Mouse (Mus musculus) right cerebral cortex, postnatal 36 days (tissue): ENCODE results near the gene Cacna2d1.

ENCODE experiments used
- DNase-seq, 2 experiments: peaks; one replicate each; pipeline ENCODE4 v3.0.0; 2022; ENCODE audit warnings: low spot score in 2 of 2, mixed read lengths in 1 of 2

Cacna2d1 gene

DNA sequence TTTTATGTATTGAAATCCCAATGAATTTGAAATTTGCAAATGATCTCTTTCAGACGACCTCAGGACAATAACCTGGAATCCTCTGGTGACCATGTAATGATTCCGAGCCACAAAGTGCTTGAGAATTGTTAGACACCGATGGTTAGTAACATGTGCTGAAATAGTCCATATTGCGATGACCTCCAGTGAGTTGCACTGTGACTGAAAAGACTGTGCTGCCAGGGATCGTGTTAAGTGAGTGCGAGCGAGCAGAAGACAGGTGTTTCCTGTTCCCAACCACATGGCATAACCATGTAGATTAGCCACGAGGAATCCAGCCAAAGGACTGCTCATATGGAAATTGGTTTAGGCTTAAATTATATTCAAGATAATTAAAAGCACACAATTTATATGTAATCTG, 475.5 kb downstream of the Cacna2d1 start:
- DNase-seq, result no peak

DNA sequence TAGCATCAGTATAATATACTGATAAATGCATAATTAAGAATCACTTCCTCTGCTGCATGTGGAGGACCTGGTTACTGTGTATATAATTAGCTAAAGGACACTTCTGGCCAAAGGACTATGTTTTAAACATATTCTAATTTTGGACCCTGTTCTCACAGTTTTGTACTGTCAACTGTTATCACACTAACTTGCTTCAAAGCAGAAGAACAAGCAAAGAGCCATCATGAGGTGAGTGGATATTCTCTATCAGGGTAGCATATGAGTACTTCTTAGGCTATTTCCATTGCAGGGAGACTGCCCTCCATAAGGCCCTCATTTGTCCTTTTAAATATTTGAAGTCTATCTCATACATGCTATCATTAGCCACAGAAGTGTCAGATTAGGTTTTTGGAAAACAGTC, 480.2 kb downstream of the Cacna2d1 start:
- DNase-seq, result no peak

DNA sequence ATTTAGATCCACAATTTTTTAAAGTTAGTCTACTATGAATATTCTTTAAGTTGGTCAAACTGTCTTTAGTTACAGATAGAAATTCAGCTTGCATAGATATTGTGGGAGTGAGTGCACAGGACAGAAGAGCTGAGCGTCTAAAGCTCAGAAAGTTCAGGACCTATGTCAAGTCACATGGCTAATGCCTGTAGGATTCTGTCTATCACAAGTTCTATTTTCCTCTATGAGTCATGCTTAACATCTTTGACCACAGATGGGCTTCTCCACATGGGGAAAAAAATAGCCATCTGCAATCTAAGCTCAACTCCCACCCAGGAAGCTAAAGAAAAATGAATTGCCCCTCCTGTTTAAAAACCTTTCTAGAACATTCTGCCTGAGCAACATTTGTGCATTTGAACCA, 483.5 kb downstream of the Cacna2d1 start:
- no peak for DNase-seq

DNA sequence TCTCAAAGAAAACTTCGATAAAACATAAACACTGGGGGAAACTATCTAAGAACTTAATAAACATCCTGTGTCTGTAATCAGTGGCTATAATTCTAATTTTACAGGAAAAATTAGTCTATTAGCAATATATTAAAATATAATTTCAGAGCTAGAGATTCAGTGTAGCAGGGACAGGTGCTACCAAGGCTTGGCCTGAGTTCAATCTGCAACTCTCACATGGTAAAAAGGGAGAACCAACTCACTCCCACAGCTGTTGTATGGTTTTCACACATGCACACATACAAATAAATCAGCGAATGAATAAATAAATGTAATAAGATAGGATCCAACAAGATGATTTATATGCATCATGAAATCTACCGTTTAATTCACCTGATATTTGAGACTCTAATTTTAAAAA, 484.0 kb downstream of the Cacna2d1 start:
- no peak for DNase-seq
